Mouse (Mus musculus): ENCODE results near the gene Sdhaf1. TPM values are rescaled to one million over a fixed set of nuclear protein-coding genes. Genes with fewer than 3 reads are reported as not detected.

Gene Sdhaf1
- total and polyA plus RNA-seq, 2 experiments from 2014 or later: 11.5 to 16.5 TPM

DNA sequence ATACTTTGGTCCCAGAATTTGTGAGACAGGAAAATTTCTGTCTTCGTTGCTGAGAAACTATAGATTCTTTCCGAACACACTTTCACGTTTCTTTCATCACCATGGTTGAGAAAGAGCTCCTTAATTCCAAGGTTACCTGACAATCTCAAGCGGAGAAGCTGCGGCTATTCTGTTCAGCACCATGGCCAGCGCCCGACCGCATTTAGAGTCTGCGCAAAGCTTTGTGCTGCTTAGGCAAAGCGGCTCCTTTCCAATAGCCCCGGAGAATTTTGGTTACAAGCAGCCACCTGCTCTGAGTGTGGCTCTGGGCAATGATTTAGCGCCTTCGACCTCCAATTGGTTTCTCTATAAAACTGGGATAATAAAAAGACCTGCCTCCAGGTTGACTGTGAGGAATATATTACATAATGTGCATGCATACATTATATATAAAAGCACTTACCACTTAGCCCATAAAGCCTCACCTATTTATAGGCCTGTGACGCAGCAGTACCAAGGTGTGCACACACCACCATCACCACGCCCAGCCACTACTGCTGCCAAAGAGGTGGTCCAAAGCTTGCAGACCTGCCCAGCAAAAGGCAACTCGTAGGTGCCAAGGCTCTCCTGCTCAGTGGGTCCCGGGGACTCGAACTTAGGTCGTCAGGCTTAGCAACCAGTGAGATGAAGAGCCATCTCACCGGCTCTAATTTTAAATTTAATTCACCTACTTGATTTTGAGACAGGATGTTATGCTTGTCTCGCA is 23.1 kb upstream of the Sdhaf1 start:
- Histone ChIP-seq H3K27me3 (ENCODE audit: insufficient read depth, low read length) (peaks cover 10% of the 10 kb centered on the region; the same call in 1 of the 2 replicates), H3K4me2 (ENCODE audit: low read depth, low read length, poor library complexity, severe bottlenecking) (no peak overlapping the region), H3K9ac (replicated peaks; ENCODE audit: low read length, poor library complexity, severe bottlenecking) (no peak overlapping the region), H3K4me1 (ENCODE audit: insufficient read depth, low read length) (no peaks in the 10 kb centered on the region), H3K27ac (ENCODE audit: low read depth, low read length) (no peak overlapping the region), H3K36me3 (ENCODE audit: insufficient read depth, low read length) (no peaks in the 10 kb centered on the region), H3K9me3 (ENCODE audit: low read length) (no peaks in the 10 kb centered on the region), H3K4me3 (ENCODE audit: low read depth, low read length) (no peak overlapping the region)
- WGBS: 31% methylated on average over 21 of the region's 21 CpGs
- DNase-seq (ENCODE audit: low spot score) (peak; percentile 47), ATAC-seq (ENCODE audit: low FRiP score) (no peak)
- no peak for TF ChIP-seq CTCF (IDR thresholded peaks at IDR 0.05)

DNA sequence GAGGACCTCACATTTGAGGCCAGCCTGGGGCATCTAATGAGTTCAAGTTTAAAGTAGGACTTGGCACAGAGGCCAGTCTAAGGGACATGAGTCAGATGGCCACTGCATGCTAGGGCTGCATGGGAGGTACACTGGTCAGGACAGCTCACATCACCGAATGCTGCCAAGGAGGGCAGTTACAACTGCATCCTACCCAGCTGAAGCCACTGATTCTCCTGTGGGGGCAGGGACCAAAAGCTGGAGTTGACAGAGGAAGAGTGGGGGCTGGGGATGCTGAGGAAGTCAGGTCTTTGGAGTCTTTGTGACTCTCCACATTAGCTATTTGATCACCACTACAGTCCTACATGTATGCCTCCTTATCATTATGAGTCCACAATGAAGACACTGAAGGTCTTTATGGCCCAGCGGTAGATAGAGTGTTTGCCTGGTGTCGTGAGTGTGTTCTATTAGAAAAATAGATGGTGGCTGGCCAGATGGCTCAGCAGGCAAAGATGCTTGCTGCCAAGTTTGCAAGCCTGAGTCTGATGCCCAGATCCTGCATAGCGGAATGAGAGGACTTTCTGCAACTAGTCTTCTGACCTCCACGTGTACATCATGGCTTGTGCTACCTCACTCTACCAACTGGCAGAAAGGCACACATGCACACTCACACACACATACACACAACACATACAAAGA is 15.9 kb upstream of the Sdhaf1 start:
- WGBS: 63% methylated on average over 5 of the region's 5 CpGs
- DNase-seq (ENCODE audit: low spot score): peak; percentile 72
- ATAC-seq (ENCODE audit: low FRiP score): no peak

GRCm38 (mm10) chr7:30336384-30336783 is 12.7 kb upstream of the Sdhaf1 start:
- H3K36me3 ChIP-seq (ENCODE audit: insufficient read depth, low read length): no peaks in the 10 kb centered on the region
- H3K27me3 ChIP-seq (ENCODE audit: insufficient read depth, low read length): no peaks in the 10 kb centered on the region
- no peaks in the 10 kb centered on the region for H3K9me3 ChIP-seq (ENCODE audit: low read length)
- ATAC-seq (ENCODE audit: low FRiP score) (peak; percentile 52), DNase-seq (ENCODE audit: low spot score) (peak; percentile 96)
- no peak overlapping the region; the same call in 1 of the 2 replicates for H3K4me2 ChIP-seq (ENCODE audit: low read depth, low read length, poor library complexity, severe bottlenecking)
- H3K4me3 ChIP-seq (ENCODE audit: low read depth, low read length): no peak overlapping the region
- no peaks in the 10 kb centered on the region for H3K4me1 ChIP-seq (ENCODE audit: insufficient read depth, low read length)
- TF ChIP-seq CTCF (IDR thresholded peaks at IDR 0.05): peak; percentile 100
- H3K9ac ChIP-seq (replicated peaks; ENCODE audit: low read length, poor library complexity, severe bottlenecking): no peak overlapping the region
- 2% methylated on average over 9 of the region's 9 CpGs for WGBS
- H3K27ac ChIP-seq (ENCODE audit: low read depth, low read length): no peak overlapping the region

More for the DNA sequence above, 15.9 kb upstream of the Sdhaf1 start:
- no peaks in the 10 kb centered on the region for H3K36me3 ChIP-seq (ENCODE audit: insufficient read depth, low read length)
- no peak overlapping the region for H3K4me3 ChIP-seq (ENCODE audit: low read depth, low read length)
- H3K9ac ChIP-seq (replicated peaks; ENCODE audit: low read length, poor library complexity, severe bottlenecking): no peak overlapping the region
- H3K4me2 ChIP-seq (ENCODE audit: low read depth, low read length, poor library complexity, severe bottlenecking): no peak overlapping the region
- no peaks in the 10 kb centered on the region for H3K9me3 ChIP-seq (ENCODE audit: low read length)
- H3K4me1 ChIP-seq (ENCODE audit: insufficient read depth, low read length): no peaks in the 10 kb centered on the region
- H3K27ac ChIP-seq (ENCODE audit: low read depth, low read length): no peak overlapping the region
- H3K27me3 ChIP-seq (ENCODE audit: insufficient read depth, low read length): no peaks in the 10 kb centered on the region
- TF ChIP-seq CTCF (IDR thresholded peaks at IDR 0.05): no peak

DNA sequence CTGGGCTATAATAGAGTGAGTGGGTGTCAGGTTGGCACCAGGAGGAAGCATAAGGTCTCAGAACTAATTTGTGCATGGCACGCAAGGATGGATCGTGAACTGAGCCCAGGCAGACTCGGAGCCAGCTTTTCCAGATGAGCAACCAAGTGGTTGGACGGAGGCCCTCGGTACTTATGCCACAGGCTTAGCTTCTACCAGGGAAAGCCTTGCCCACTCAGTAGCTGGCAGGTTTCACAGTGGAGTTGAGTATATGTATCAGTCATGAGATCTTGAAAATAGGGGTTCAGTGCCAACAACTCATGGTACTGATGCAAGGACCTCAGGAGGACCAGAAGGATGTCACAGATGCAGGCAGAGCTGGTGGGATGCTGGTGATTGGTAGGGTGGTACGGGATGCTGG is 12.0 kb upstream of the Sdhaf1 start:
- TF ChIP-seq CTCF (IDR thresholded peaks at IDR 0.05): no peak
- H3K27me3 ChIP-seq (ENCODE audit: insufficient read depth, low read length): no peaks in the 10 kb centered on the region
- ATAC-seq (ENCODE audit: low FRiP score) (no peak), DNase-seq (ENCODE audit: low spot score) (peak; percentile 61)
- H3K4me2 ChIP-seq (ENCODE audit: low read depth, low read length, poor library complexity, severe bottlenecking): no peak overlapping the region
- H3K27ac ChIP-seq (ENCODE audit: low read depth, low read length): no peak overlapping the region
- WGBS: 76% methylated on average over 6 of the region's 6 CpGs
- H3K4me1 ChIP-seq (ENCODE audit: insufficient read depth, low read length): no peaks in the 10 kb centered on the region
- H3K36me3 ChIP-seq (ENCODE audit: insufficient read depth, low read length): no peaks in the 10 kb centered on the region
- H3K4me3 ChIP-seq (ENCODE audit: low read depth, low read length): no peak overlapping the region
- H3K9ac ChIP-seq (replicated peaks; ENCODE audit: low read length, poor library complexity, severe bottlenecking): no peak overlapping the region
- no peaks in the 10 kb centered on the region for H3K9me3 ChIP-seq (ENCODE audit: low read length)

- H3K36me3 ChIP-seq (ENCODE audit: insufficient read depth, low read length): no peaks in the 10 kb centered on the region
- H3K4me3 ChIP-seq (ENCODE audit: low read depth, low read length): no peak overlapping the region
- no peak overlapping the region for H3K4me2 ChIP-seq (ENCODE audit: low read depth, low read length, poor library complexity, severe bottlenecking)
- H3K27ac ChIP-seq (ENCODE audit: low read depth, low read length): no peak overlapping the region
- no peak for DNase-seq (ENCODE audit: low spot score)
- 59% methylated on average over 5 of the region's 5 CpGs for WGBS
- ATAC-seq (ENCODE audit: low FRiP score): no peak
- H3K27me3 ChIP-seq (ENCODE audit: insufficient read depth, low read length): no peaks in the 10 kb centered on the region
- no peak for TF ChIP-seq CTCF (IDR thresholded peaks at IDR 0.05)
- H3K9me3 ChIP-seq (ENCODE audit: low read length): no peaks in the 10 kb centered on the region
- no peaks in the 10 kb centered on the region for H3K4me1 ChIP-seq (ENCODE audit: insufficient read depth, low read length)
- H3K9ac ChIP-seq (replicated peaks; ENCODE audit: low read length, poor library complexity, severe bottlenecking): no peak overlapping the region
These were observed 10.9 kb upstream of the Sdhaf1 start for GRCm38 (mm10) chr7:30334563-30334962.

DNA sequence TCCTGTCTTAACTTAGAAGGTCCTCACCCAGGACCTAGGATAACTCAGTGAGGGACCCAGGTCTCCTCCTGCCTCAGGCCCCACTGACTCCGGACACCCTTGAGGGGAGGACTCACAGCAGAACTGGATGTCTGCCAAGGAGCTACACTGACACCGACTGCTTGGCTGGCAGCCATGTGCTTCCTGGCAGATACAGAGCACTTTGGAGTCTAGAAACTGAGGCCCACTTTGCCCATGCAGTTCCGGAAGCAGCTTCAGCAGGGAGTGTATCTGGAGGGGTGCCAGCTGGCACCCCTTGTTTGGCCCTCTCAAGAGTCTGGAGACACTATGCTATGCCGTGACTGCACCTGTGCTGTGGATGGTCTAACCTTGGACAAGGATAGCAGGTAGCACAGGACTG is 9.7 kb upstream of the Sdhaf1 start:
- WGBS: 36% methylated on average over 4 of the region's 4 CpGs
- no peaks in the 10 kb centered on the region for H3K36me3 ChIP-seq (ENCODE audit: insufficient read depth, low read length)
- ATAC-seq (ENCODE audit: low FRiP score): no peak
- peak; percentile 91 for DNase-seq (ENCODE audit: low spot score)
- H3K27me3 ChIP-seq (ENCODE audit: insufficient read depth, low read length): no peaks in the 10 kb centered on the region
- no peaks in the 10 kb centered on the region for H3K4me1 ChIP-seq (ENCODE audit: insufficient read depth, low read length)
- H3K4me3 ChIP-seq (ENCODE audit: low read depth, low read length): no peak overlapping the region
- TF ChIP-seq CTCF (IDR thresholded peaks at IDR 0.05): no peak
- H3K4me2 ChIP-seq (ENCODE audit: low read depth, low read length, poor library complexity, severe bottlenecking): no peak overlapping the region
- H3K9me3 ChIP-seq (ENCODE audit: low read length): no peaks in the 10 kb centered on the region
- no peak overlapping the region for H3K27ac ChIP-seq (ENCODE audit: low read depth, low read length)
- H3K9ac ChIP-seq (replicated peaks; ENCODE audit: low read length, poor library complexity, severe bottlenecking): no peak overlapping the region

Data from midbrain, postnatal 0 days (tissue).